In the genomic region with DNA sequence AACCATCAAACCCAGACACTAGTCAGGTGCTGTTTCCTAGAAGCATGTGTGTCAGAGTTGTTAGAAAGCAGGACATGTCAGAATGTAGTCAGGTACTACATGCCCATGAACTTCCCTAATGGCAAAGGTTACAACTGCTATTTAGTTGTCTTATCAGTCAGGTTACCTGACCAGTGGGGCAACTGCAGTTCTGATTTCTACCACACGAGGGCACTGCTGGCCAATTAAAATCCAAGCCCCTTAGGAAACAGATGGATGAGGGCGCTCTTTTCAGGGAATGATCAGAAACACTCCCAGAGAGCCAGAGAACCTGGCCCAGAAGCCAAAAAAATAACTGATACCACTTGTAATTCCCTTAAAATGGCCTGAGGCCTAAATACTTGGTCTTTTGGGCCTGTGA, we compare ENCODE assay signal across 9 mouse cellular contexts.
DNase-seq lines count a peak whose midpoint lies in the region; ATAC-seq and TF ChIP-seq lines count a peak whose summit lies in the region.
"Had no signal": no experiment of that assay in that cellular context is flagged by ENCODE, and none has a peak within 500 bp of the region (broad histone marks: within the 10 kb centered on the region; RNA-seq: fewer than 3 reads in every experiment).

No protein-coding gene starts in this region.

- H3K9me3 ChIP-seq in heart, embryonic 11.5 days (replicated peaks; ENCODE audit: control insufficient read depth, low read length) = no peaks in the 10 kb centered on the region
- no peaks in the 10 kb centered on the region for H3K9me3 ChIP-seq in forebrain, embryonic 11.5 days (ENCODE audit: control insufficient read depth, low read length)
- H3K9me3 ChIP-seq in heart, postnatal 0 days (replicated peaks; ENCODE audit: control insufficient read depth, low read length) = no peaks in the 10 kb centered on the region
- H3K9me3 ChIP-seq: neural tube, embryonic 12.5 days had no signal

- no peak overlapping the region for H3K4me3 ChIP-seq in heart, embryonic 11.5 days (ENCODE audit: low read depth, low read length)
- no peak overlapping the region for H3K4me3 ChIP-seq in forebrain, embryonic 11.5 days (ENCODE audit: low read depth, low read length)
- no peak overlapping the region for H3K4me3 ChIP-seq in heart, postnatal 0 days (ENCODE audit: low read depth, low read length)
- H3K4me3 ChIP-seq: neural tube, embryonic 12.5 days had no signal

- no peak for ATAC-seq in heart, embryonic 11.5 days (replicated peaks; ENCODE audit: insufficient number of reproducible peaks, low FRiP score, low TSS enrichment)
- no peak for ATAC-seq in forebrain, embryonic 11.5 days (replicated peaks; ENCODE audit: low FRiP score)
- peak; percentile 55; the same call in 1 of the 2 replicates for ATAC-seq in heart, postnatal 0 days (ENCODE audit: insufficient read depth, low read depth)
- ATAC-seq in megakaryocyte progenitor cell, adult 5-6 weeks (replicated peaks; ENCODE audit: poor library complexity) = peak; percentile 79

- no peaks in the 10 kb centered on the region for H3K27me3 ChIP-seq in heart, embryonic 11.5 days (ENCODE audit: control insufficient read depth, insufficient read depth, low read length)
- no peaks in the 10 kb centered on the region for H3K27me3 ChIP-seq in forebrain, embryonic 11.5 days (ENCODE audit: control insufficient read depth, insufficient read depth, low read length)
- no peaks in the 10 kb centered on the region for H3K27me3 ChIP-seq in heart, postnatal 0 days (ENCODE audit: control insufficient read depth, insufficient read depth, low read length)
- H3K27me3 ChIP-seq: neural tube, embryonic 12.5 days had no signal

- no peak overlapping the region for H3K9ac ChIP-seq in heart, embryonic 11.5 days (ENCODE audit: low read depth, low read length)
- no peak overlapping the region for H3K9ac ChIP-seq in forebrain, embryonic 11.5 days (ENCODE audit: low read length)
- H3K9ac ChIP-seq in heart, postnatal 0 days (replicated peaks; ENCODE audit: low read depth, low read length) = no peak overlapping the region
- H3K9ac ChIP-seq: neural tube, embryonic 12.5 days had no signal

- TF ChIP-seq EP300 in heart, postnatal 0 days (IDR thresholded peaks at IDR 0.05; ENCODE audit: low read depth) = no peak

- peaks cover 7% of the 10 kb centered on the region for H3K36me3 ChIP-seq in heart, embryonic 11.5 days (ENCODE audit: control insufficient read depth, insufficient read depth, low read length)
- no peaks in the 10 kb centered on the region; the same call in 1 of the 2 replicates for H3K36me3 ChIP-seq in forebrain, embryonic 11.5 days (ENCODE audit: control insufficient read depth, insufficient read depth, low read length)
- peaks cover 55% of the 10 kb centered on the region for H3K36me3 ChIP-seq in heart, postnatal 0 days (replicated peaks; ENCODE audit: control insufficient read depth, insufficient read depth, low read length)

- no peaks in the 10 kb centered on the region for H3K4me1 ChIP-seq in heart, embryonic 11.5 days (ENCODE audit: control insufficient read depth, insufficient read depth, low read length)
- H3K4me1 ChIP-seq in forebrain, embryonic 11.5 days (replicated peaks; ENCODE audit: control insufficient read depth, insufficient read depth, low read length) = no peaks in the 10 kb centered on the region
- no peaks in the 10 kb centered on the region for H3K4me1 ChIP-seq in heart, postnatal 0 days (ENCODE audit: control insufficient read depth, insufficient read depth)

- WGBS in heart, embryonic 11.5 days (ENCODE audit: insufficient replicate concordance) = 6% methylated on average over 2 of the region's 2 CpGs
- WGBS in forebrain, embryonic 11.5 days = 4% methylated on average over 2 of the region's 2 CpGs
- WGBS in heart, postnatal 0 days = 0% methylated on average over 2 of the region's 2 CpGs

- peak; percentile 95 for TF ChIP-seq CTCF in heart, postnatal 0 days (IDR thresholded peaks at IDR 0.05; ENCODE audit: low read depth)

- no peak overlapping the region for H3K27ac ChIP-seq in heart, embryonic 11.5 days (ENCODE audit: low read depth, low read length)
- no peak overlapping the region for H3K27ac ChIP-seq in forebrain, embryonic 11.5 days (ENCODE audit: low read depth, low read length)
- no peak overlapping the region for H3K27ac ChIP-seq in heart, postnatal 0 days (ENCODE audit: low read depth)
- H3K27ac ChIP-seq: neural tube, embryonic 12.5 days had no signal

- peak; percentile 95 for DNase-seq in heart, adult 11 months
- DNase-seq in c-Kit-positive CD71-negative TER-119-negative erythroid progenitor cells, embryonic 14.5 days (ENCODE audit: low read depth) = peak; percentile 66
- peak; percentile 89 for DNase-seq in forebrain, embryonic 11.5 days (ENCODE audit: low spot score)
- DNase-seq in heart, postnatal 0 days (ENCODE audit: low spot score) = peak; percentile 60
- peak; percentile 94 for DNase-seq in layer of hippocampus, postnatal 10 days (ENCODE audit: low spot score in 2 of 2)
- DNase-seq in spleen, postnatal 10 days (ENCODE audit: low spot score in 2 of 2) = peak; percentile 81 to 85

- H3K4me2 ChIP-seq in heart, embryonic 11.5 days = no peak overlapping the region
- H3K4me2 ChIP-seq in forebrain, embryonic 11.5 days (ENCODE audit: low read depth, low read length, severe bottlenecking) = no peak overlapping the region
- H3K4me2 ChIP-seq in heart, postnatal 0 days (ENCODE audit: low read depth, low read length) = no peak overlapping the region
- H3K4me2 ChIP-seq: neural tube, embryonic 12.5 days had no signal

Comparison
In these comparisons a context has a peak if more than half of its experiments do, and no peak if none do; other contexts are left out.
1. ATAC-seq: peak in heart, postnatal 0 days (single experiment) and megakaryocyte progenitor cell, adult 5-6 weeks (single experiment); none in heart, embryonic 11.5 days (single experiment) and forebrain, embryonic 11.5 days (single experiment).
2. Peak in every context shown above with its lines, with median percentiles within 50 percentile points of each other: DNase-seq.